Comparison of ENCODE assay signal across 8 mouse cellular contexts in genomic region chr11:120120642-120121420, GRCm38 (mm10). TPM values are rescaled to one million over a fixed set of nuclear protein-coding genes. Genes with fewer than 3 reads are reported as not detected.
A peak's percentile ranks its signal among the peaks of the same experiment; 100 is the strongest.
DNase-seq lines count a peak whose midpoint lies in the region; ATAC-seq and TF ChIP-seq lines count a peak whose summit lies in the region.

No protein-coding gene starts in this region.

- DNase-seq in intestine, embryonic 14.5 days (ENCODE audit: low spot score), result peak; percentile 78
- peak; percentile 72 to 92 for DNase-seq in adrenal gland, adult (ENCODE audit: inconsistent age in 2 of 2, low spot score in 1 of 2)
- DNase-seq in embryo, embryonic 10 days (ENCODE audit: low spot score), result peak; percentile 69
- peak; percentile 68 to 82 for DNase-seq in heart, postnatal 10 days
- DNase-seq in layer of hippocampus, postnatal 10 days (ENCODE audit: low spot score in 2 of 2), result peak; percentile 82 to 87
- DNase-seq in stomach, postnatal 0 days (ENCODE audit: low spot score), result peak; percentile 79

- 81% methylated on average over 17 of the region's 17 CpGs for WGBS in intestine, embryonic 14.5 days
- WGBS in intestine, embryonic 15.5 days, result 84% methylated on average over 17 of the region's 17 CpGs
- WGBS in stomach, postnatal 0 days, result 76% methylated on average over 17 of the region's 17 CpGs

- no peak overlapping the region for H3K9ac ChIP-seq in intestine, embryonic 14.5 days (ENCODE audit: low read length)
- no peak overlapping the region for H3K9ac ChIP-seq in intestine, embryonic 15.5 days
- H3K9ac ChIP-seq in stomach, postnatal 0 days (ENCODE audit: low read length), result no peak overlapping the region

- TF ChIP-seq EP300 in stomach, postnatal 0 days (optimal IDR thresholded peaks at IDR 0.05), result no peak

- H3K27ac ChIP-seq in intestine, embryonic 14.5 days (ENCODE audit: low read depth), result no peak overlapping the region
- no peak overlapping the region for H3K27ac ChIP-seq in intestine, embryonic 15.5 days
- no peak overlapping the region for H3K27ac ChIP-seq in stomach, postnatal 0 days (replicated peaks)

- H3K9me3 ChIP-seq in intestine, embryonic 14.5 days (ENCODE audit: control insufficient read depth, low read length), result no peaks in the 10 kb centered on the region
- no peaks in the 10 kb centered on the region for H3K9me3 ChIP-seq in intestine, embryonic 15.5 days
- no peaks in the 10 kb centered on the region for H3K9me3 ChIP-seq in stomach, postnatal 0 days (ENCODE audit: control insufficient read depth, low read length)

- peak; percentile 82 for TF ChIP-seq CTCF in stomach, postnatal 0 days (IDR thresholded peaks at IDR 0.05; ENCODE audit: low read depth)

- H3K4me1 ChIP-seq in intestine, embryonic 14.5 days (replicated peaks; ENCODE audit: control insufficient read depth, insufficient read depth, low read length), result no peaks in the 10 kb centered on the region
- H3K4me1 ChIP-seq in intestine, embryonic 15.5 days (replicated peaks), result 0 out of 2 replicates have a peak, but pooled peaks cover 5% of the 10 kb centered on the region
- H3K4me1 ChIP-seq in stomach, postnatal 0 days (replicated peaks; ENCODE audit: control insufficient read depth, insufficient read depth), result no peaks in the 10 kb centered on the region

- intact Hi-C loops in heart, postnatal 10 days (cut with DNase I), result no loop called here

- no peak overlapping the region for H3K4me2 ChIP-seq in intestine, embryonic 14.5 days (ENCODE audit: low read length)
- no peak overlapping the region for H3K4me2 ChIP-seq in intestine, embryonic 15.5 days (replicated peaks)
- H3K4me2 ChIP-seq in stomach, postnatal 0 days (replicated peaks; ENCODE audit: low read depth), result no peak overlapping the region

- H3K4me3 ChIP-seq in intestine, embryonic 14.5 days (ENCODE audit: low read depth, low read length), result no peak overlapping the region
- H3K4me3 ChIP-seq in intestine, embryonic 15.5 days (replicated peaks), result no peak overlapping the region
- H3K4me3 ChIP-seq in stomach, postnatal 0 days (ENCODE audit: low read depth, low read length), result no peak overlapping the region

- peaks cover 51% of the 10 kb centered on the region for H3K36me3 ChIP-seq in intestine, embryonic 14.5 days (ENCODE audit: control insufficient read depth, insufficient read depth, low read length)
- H3K36me3 ChIP-seq in intestine, embryonic 15.5 days, result peaks cover 12% of the 10 kb centered on the region; the same call in 1 of the 2 replicates
- H3K36me3 ChIP-seq in stomach, postnatal 0 days (ENCODE audit: control insufficient read depth, insufficient read depth, low read length), result peaks cover 10% of the 10 kb centered on the region

- H3K27me3 ChIP-seq in intestine, embryonic 14.5 days (replicated peaks; ENCODE audit: control insufficient read depth, insufficient read depth, low read length), result no peaks in the 10 kb centered on the region
- H3K27me3 ChIP-seq in intestine, embryonic 15.5 days (replicated peaks), result no peaks in the 10 kb centered on the region
- no peaks in the 10 kb centered on the region for H3K27me3 ChIP-seq in stomach, postnatal 0 days (ENCODE audit: control insufficient read depth, insufficient read depth, low read length)

- no peak for ATAC-seq in intestine, embryonic 14.5 days (replicated peaks; ENCODE audit: low FRiP score, low TSS enrichment, low read depth)
- ATAC-seq in intestine, embryonic 15.5 days, result no peak
- ATAC-seq in megakaryocyte, adult 5-6 weeks (ENCODE audit: poor library complexity, severe bottlenecking), result peak; percentile 35; the same call in 1 of the 2 replicates
- peak; percentile 8; the same call in 1 of the 2 replicates for ATAC-seq in stomach, postnatal 0 days (ENCODE audit: low FRiP score, low TSS enrichment)

RNA-seq across cellular contexts. Expression of gene Ndufaf8, which starts 22.1 kb away (rescaled TPM):
- 98.4 and 106 TPM in 2 replicates for polyA plus RNA-seq in intestine, embryonic 14.5 days (2014; fragmentation: Nextera tagmentation; extraction: Ambion mirVana)
- polyA plus RNA-seq in intestine, embryonic 15.5 days (2015; fragmentation: Nextera tagmentation; extraction: Ambion mirVana), result 90.8 and 109 TPM in 2 replicates
- total RNA-seq in heart, postnatal 10 days (2021), result 10 to 100 TPM; 49.3 to 61.9 TPM
- 10 to 100 TPM; 36.4 to 37.3 TPM for total RNA-seq in layer of hippocampus, postnatal 10 days (2021)
- 9.6 and 21.6 TPM in 2 replicates for total RNA-seq in megakaryocyte, adult 5-6 weeks (2015)
- total RNA-seq in megakaryocyte, adult 5-6 weeks (2017), result 11.7 and 16.2 TPM in 2 replicates
- polyA plus RNA-seq in stomach, postnatal 0 days (2015; fragmentation: Nextera tagmentation; extraction: Ambion mirVana), result 84.8 and 84.9 TPM in 2 replicates

RNA-seq across cellular contexts. Expression of gene Tepsin, which starts 22.3 kb away (rescaled TPM):
- polyA plus RNA-seq in intestine, embryonic 14.5 days (2014; fragmentation: Nextera tagmentation; extraction: Ambion mirVana), result 13.3 and 16.5 TPM in 2 replicates
- polyA plus RNA-seq in intestine, embryonic 15.5 days (2015; fragmentation: Nextera tagmentation; extraction: Ambion mirVana), result 15.4 and 17.7 TPM in 2 replicates
- 10 to 100 TPM in 1 of 2 experiments, 1 to 10 TPM in 1; 9.6 to 11.1 TPM for total RNA-seq in heart, postnatal 10 days (2021)
- 10 to 100 TPM; 19.3 to 19.7 TPM for total RNA-seq in layer of hippocampus, postnatal 10 days (2021)
- 13.4 and 14.3 TPM in 2 replicates for total RNA-seq in megakaryocyte, adult 5-6 weeks (2015)
- total RNA-seq in megakaryocyte, adult 5-6 weeks (2017), result 14.8 and 18.8 TPM in 2 replicates
- polyA plus RNA-seq in stomach, postnatal 0 days (2015; fragmentation: Nextera tagmentation; extraction: Ambion mirVana), result 8.3 and 11.5 TPM in 2 replicates

RNA-seq across cellular contexts. Expression of gene Slc38a10, which starts 30.3 kb away (rescaled TPM):
- polyA plus RNA-seq in intestine, embryonic 14.5 days (2014; fragmentation: Nextera tagmentation; extraction: Ambion mirVana), result 77.1 and 78.0 TPM in 2 replicates
- 81.8 and 88.2 TPM in 2 replicates for polyA plus RNA-seq in intestine, embryonic 15.5 days (2015; fragmentation: Nextera tagmentation; extraction: Ambion mirVana)
- total RNA-seq in heart, postnatal 10 days (2021), result 100 to 1,000 TPM; 104 to 116 TPM
- 100 to 1,000 TPM; 107 to 123 TPM for total RNA-seq in layer of hippocampus, postnatal 10 days (2021)
- total RNA-seq in megakaryocyte, adult 5-6 weeks (2015), result 23.4 and 27.7 TPM in 2 replicates
- total RNA-seq in megakaryocyte, adult 5-6 weeks (2017), result 31.9 and 32.6 TPM in 2 replicates
- 40.5 and 42.3 TPM in 2 replicates for polyA plus RNA-seq in stomach, postnatal 0 days (2015; fragmentation: Nextera tagmentation; extraction: Ambion mirVana)

RNA-seq across cellular contexts. Expression of gene Cep131, which starts 34.2 kb away (rescaled TPM):
- polyA plus RNA-seq in intestine, embryonic 14.5 days (2014; fragmentation: Nextera tagmentation; extraction: Ambion mirVana), result 21.8 and 23.6 TPM in 2 replicates
- polyA plus RNA-seq in intestine, embryonic 15.5 days (2015; fragmentation: Nextera tagmentation; extraction: Ambion mirVana), result 14.2 and 19.7 TPM in 2 replicates
- 10 to 100 TPM; 10.6 to 13.6 TPM for total RNA-seq in heart, postnatal 10 days (2021)
- 10 to 100 TPM; 44.3 to 53.4 TPM for total RNA-seq in layer of hippocampus, postnatal 10 days (2021)
- 5.2 and 5.8 TPM in 2 replicates for total RNA-seq in megakaryocyte, adult 5-6 weeks (2015)
- total RNA-seq in megakaryocyte, adult 5-6 weeks (2017), result 9.3 and 16.3 TPM in 2 replicates
- 5.8 and 6.3 TPM in 2 replicates for polyA plus RNA-seq in stomach, postnatal 0 days (2015; fragmentation: Nextera tagmentation; extraction: Ambion mirVana)

Comparison
In these comparisons a context has a peak if more than half of its experiments do, and no peak if none do; other contexts are left out.
1. ATAC-seq: peak in megakaryocyte, adult 5-6 weeks (single experiment) and stomach, postnatal 0 days (single experiment); none in intestine, embryonic 14.5 days (single experiment) and intestine, embryonic 15.5 days (single experiment).
2. Peak in every context shown above with its lines, with median percentiles within 50 percentile points of each other: DNase-seq.